Mouse (Mus musculus) lung, embryonic 16.5 days (tissue): Measurements from ENCODE around the gene Nav2. TPM values are rescaled to one million over a fixed set of nuclear protein-coding genes. Genes with fewer than 3 reads are reported as not detected.
A peak's percentile ranks its signal among the peaks of the same experiment; 100 is the strongest.

Experiments used
- ATAC-seq: fragments of 200-750 bp; cut with Nextera tagmentation; 2 replicates; pipeline ENCODE4 v1.8.0; 2017; ENCODE audit warnings: low read depth, mild to moderate bottlenecking, moderate library complexity
- H3K27ac ChIP-seq: fragments of 300-500 bp; sonication (generic); 2 replicates; pipeline ENCODE4 v1.5.1; 2014; ENCODE audit warnings: mild to moderate bottlenecking, control low read depth, low read length
- H3K27me3 ChIP-seq: fragments of 300-500 bp; sonication (generic); 2 replicates; pipeline ENCODE4 v1.6.1; 2014; ENCODE audit warnings: low read depth, low read length, mixed read lengths; ENCODE audit not compliant: control insufficient read depth, insufficient read depth
- H3K36me3 ChIP-seq: fragments of 300-500 bp; sonication (generic); 2 replicates; pipeline ENCODE4 v1.6.1; 2014; ENCODE audit warnings: low read length; ENCODE audit not compliant: control insufficient read depth, insufficient read depth
- H3K4me1 ChIP-seq: fragments of 300-500 bp; sonication (generic); replicated peaks from 2 replicates; pipeline ENCODE4 v1.6.1; 2014; ENCODE audit warnings: low read length, mixed read lengths; ENCODE audit not compliant: control insufficient read depth, insufficient read depth
- H3K4me2 ChIP-seq: fragments of 300-500 bp; sonication (generic); 2 replicates; pipeline ENCODE4 v1.6.1; 2014; ENCODE audit warnings: low read depth, low read length, control low read depth
- H3K4me3 ChIP-seq: fragments of 300-500 bp; sonication (generic); 2 replicates; pipeline ENCODE4 v1.5.1; 2014; ENCODE audit warnings: mild to moderate bottlenecking, low read length, control low read depth
- H3K9ac ChIP-seq: fragments of 300-500 bp; sonication (generic); 2 replicates; pipeline ENCODE4 v1.6.1; 2014; ENCODE audit warnings: low read length, control low read depth
- H3K9me3 ChIP-seq: fragments of 300-500 bp; sonication (generic); 2 replicates; pipeline ENCODE4 v1.6.1; 2016; ENCODE audit warnings: low read length; ENCODE audit not compliant: control insufficient read depth
- WGBS: fragments of 180-500 bp; shearing (Covaris S2); extraction: QIAGEN DNeasy Blood & Tissue Kit; methylation state at CpG from one replicate; pipeline ENCODE4 v1.1.7; 2014; 5-methylcytosine and 5-hydroxymethylcytosine counted together
- polyA plus RNA-seq: library from polyadenylated mRNA; unstranded; fragments of >200 nt; fragmentation: Nextera tagmentation; extraction: Ambion mirVana; gene quantifications from 2 replicates; pipeline ENCODE4 v1.2.1, GENCODE M21; 2015

Gene Nav2
- polyA plus RNA-seq, 1 experiment from 2014 or later = 27.3 TPM

- 48% methylated on average over 4 of the region's 4 CpGs for WGBS
- Histone ChIP-seq H3K4me2 (no peak overlapping the region), H3K4me3 (no peak overlapping the region), H3K9me3 (no peaks in the 10 kb centered on the region), H3K4me1 (peaks cover 31% of the 10 kb centered on the region), H3K27ac (peak overlapping the region; percentile 28), H3K9ac (no peak overlapping the region), H3K27me3 (peaks cover 10% of the 10 kb centered on the region), H3K36me3 (no peaks in the 10 kb centered on the region)
- ATAC-seq = no peak
Observed at GRCm38 (mm10) chr7:49243079-49243478, 334.6 kb downstream of the Nav2 start.

GRCm38 (mm10) chr7:49245537-49246239 is 337.2 kb downstream of the Nav2 start:
- peaks cover 50% of the 10 kb centered on the region for H3K4me1 ChIP-seq
- H3K9ac ChIP-seq = peak overlapping the region; percentile 75
- peak overlapping the region; percentile 99 for H3K4me2 ChIP-seq
- no peaks in the 10 kb centered on the region for H3K36me3 ChIP-seq
- ATAC-seq = peak; percentile 94
- peak overlapping the region; percentile 90 for H3K27ac ChIP-seq
- H3K4me3 ChIP-seq = peak overlapping the region; percentile 66
- WGBS = under 1% methylated on average over 54 of the region's 68 CpGs
- peaks cover 10% of the 10 kb centered on the region for H3K27me3 ChIP-seq
- H3K9me3 ChIP-seq = no peaks in the 10 kb centered on the region

GRCm38 (mm10) chr7:49246240-49246578 is 337.7 kb downstream of the Nav2 start:
- Histone ChIP-seq H3K9ac (peak overlapping the region; percentile 75), H3K4me3 (peak overlapping the region; percentile 66), H3K27ac (peak overlapping the region; percentile 74), H3K27me3 (peaks cover 10% of the 10 kb centered on the region), H3K4me2 (peak overlapping the region; percentile 99), H3K36me3 (no peaks in the 10 kb centered on the region), H3K4me1 (peaks cover 50% of the 10 kb centered on the region), H3K9me3 (no peaks in the 10 kb centered on the region)
- no peak for ATAC-seq
- under 1% methylated on average over 31 of the region's 31 CpGs for WGBS

- Histone ChIP-seq H3K36me3 (no peaks in the 10 kb centered on the region), H3K4me2 (peak overlapping the region; percentile 99), H3K27ac (peak overlapping the region; percentile 74), H3K4me3 (peak overlapping the region; percentile 66), H3K9me3 (no peaks in the 10 kb centered on the region), H3K4me1 (peaks cover 47% of the 10 kb centered on the region), H3K27me3 (peaks cover 10% of the 10 kb centered on the region), H3K9ac (peak overlapping the region; percentile 75)
- ATAC-seq = no peak
- 2% methylated on average over 49 of the region's 50 CpGs for WGBS
Observed at GRCm38 (mm10) chr7:49246584-49247481, 338.3 kb downstream of the Nav2 start.

DNA sequence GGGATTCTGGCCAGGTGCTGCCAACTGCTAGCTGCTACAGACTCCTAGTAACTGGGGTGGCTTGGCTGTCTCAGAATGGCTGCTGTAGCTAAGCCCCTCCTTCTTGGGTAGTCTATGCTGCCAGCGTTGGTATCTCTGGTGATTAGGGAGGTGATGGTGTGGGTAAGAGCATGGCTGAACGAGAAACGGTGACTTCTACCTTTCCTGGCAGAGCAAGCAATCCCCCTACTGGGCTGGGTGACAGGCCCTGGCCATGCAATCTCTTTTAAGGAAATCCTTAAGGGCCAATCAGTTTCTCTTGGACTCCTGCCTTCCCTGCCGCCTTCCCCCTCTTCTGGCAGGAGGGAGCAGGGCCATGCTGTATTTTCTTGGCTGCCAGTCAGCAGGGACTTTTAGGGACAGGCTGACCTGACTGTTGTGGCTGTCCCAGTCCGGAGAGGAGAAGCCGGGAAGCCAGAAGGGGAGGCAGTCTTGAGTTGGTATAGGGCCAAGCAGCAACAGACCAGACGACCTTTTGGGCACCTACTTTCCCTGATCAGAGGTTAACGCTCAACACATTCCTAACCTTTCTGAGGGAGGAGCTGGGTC is 339.3 kb downstream of the Nav2 start:
- WGBS = 8% methylated on average over 8 of the region's 8 CpGs
- ATAC-seq = peak; percentile 46
- no peaks in the 10 kb centered on the region for H3K9me3 ChIP-seq
- H3K9ac ChIP-seq = peak overlapping the region; percentile 75
- H3K27ac ChIP-seq = peak overlapping the region; percentile 60
- peaks cover 10% of the 10 kb centered on the region for H3K27me3 ChIP-seq
- peaks cover 41% of the 10 kb centered on the region for H3K4me1 ChIP-seq
- peak overlapping the region; percentile 66 for H3K4me3 ChIP-seq
- H3K36me3 ChIP-seq = no peaks in the 10 kb centered on the region
- peak overlapping the region; percentile 99 for H3K4me2 ChIP-seq

GRCm38 (mm10) chr7:49248333-49249086 is 340.0 kb downstream of the Nav2 start:
- Histone ChIP-seq H3K9me3 (no peaks in the 10 kb centered on the region), H3K4me3 (peak overlapping the region; percentile 66), H3K27ac (peak overlapping the region; percentile 60), H3K27me3 (peaks cover 10% of the 10 kb centered on the region), H3K9ac (peak overlapping the region; percentile 52), H3K4me1 (peaks cover 41% of the 10 kb centered on the region), H3K36me3 (no peaks in the 10 kb centered on the region), H3K4me2 (peak overlapping the region; percentile 99)
- 17% methylated on average over 14 of the region's 14 CpGs for WGBS
- ATAC-seq = peak; percentile 5

DNA sequence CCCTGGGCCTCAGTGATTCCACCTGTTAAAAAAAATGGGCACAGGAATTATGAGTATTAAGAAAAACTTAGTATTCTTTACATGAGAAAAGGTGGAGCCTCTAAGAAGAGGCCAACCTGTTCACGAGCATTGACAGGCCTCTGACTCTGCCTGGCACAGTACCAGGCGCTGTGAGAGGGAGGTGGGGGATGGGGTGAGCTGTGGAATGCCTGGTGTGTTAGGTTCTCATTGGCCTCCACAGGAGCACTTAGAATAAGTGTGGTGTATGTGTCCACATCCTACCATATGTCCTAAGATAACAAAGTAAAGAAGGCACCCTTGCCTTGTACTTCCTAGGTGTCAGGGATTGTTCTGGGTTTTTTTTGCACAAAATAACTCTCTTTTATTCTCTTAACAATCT is 340.9 kb downstream of the Nav2 start:
- Histone ChIP-seq H3K4me1 (peaks cover 40% of the 10 kb centered on the region), H3K4me2 (peak overlapping the region; percentile 99), H3K27ac (no peak overlapping the region), H3K27me3 (peaks cover 10% of the 10 kb centered on the region), H3K4me3 (peak overlapping the region; percentile 66; the same call in 1 of the 2 replicates), H3K9ac (no peak overlapping the region), H3K36me3 (no peaks in the 10 kb centered on the region), H3K9me3 (no peaks in the 10 kb centered on the region)
- no peak for ATAC-seq
- 51% methylated on average over 2 of the region's 2 CpGs for WGBS

- Histone ChIP-seq H3K27ac (no peak overlapping the region), H3K4me2 (peak overlapping the region; percentile 99), H3K4me1 (peaks cover 37% of the 10 kb centered on the region), H3K4me3 (no peak overlapping the region), H3K9me3 (no peaks in the 10 kb centered on the region), H3K27me3 (peaks cover 10% of the 10 kb centered on the region), H3K36me3 (no peaks in the 10 kb centered on the region), H3K9ac (no peak overlapping the region)
- 8% methylated on average over 9 of the region's 9 CpGs for WGBS
- 0 out of 2 replicates have a peak, but pooled peaks have one; percentile 2 for ATAC-seq
Observed at GRCm38 (mm10) chr7:49249996-49250395, 341.5 kb downstream of the Nav2 start.
